Mouse (Mus musculus): ENCODE measurements around the gene Pcyt2. TPM values are rescaled to one million over a fixed set of nuclear protein-coding genes. Genes with fewer than 3 reads are reported as not detected.

The Pcyt2 gene
- total RNA-seq, 2 experiments from 2014 or later: 48.2 to 54.6 TPM

DNA sequence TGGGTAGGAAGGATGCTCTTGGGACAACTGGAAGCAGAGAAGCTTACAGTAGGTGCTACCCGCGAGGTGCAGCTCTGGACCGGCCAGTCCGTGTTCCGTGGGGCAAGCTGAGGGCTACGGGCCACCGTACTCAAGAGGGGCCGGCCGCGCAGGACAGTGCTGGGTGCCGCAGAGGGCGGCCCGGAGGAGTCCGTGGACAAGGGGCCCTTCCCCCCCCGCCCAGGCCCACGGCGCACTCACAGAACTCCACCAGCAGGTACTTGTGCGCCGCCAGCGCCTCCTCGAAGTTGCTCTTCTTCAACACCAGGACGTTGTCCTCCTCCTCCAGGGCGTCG lies 45.4 kb downstream of the Pcyt2 start:
- intact Hi-C loops (cut with DNase I): no loop called here
- no peak for DNase-seq

GRCm38 (mm10) chr11:120571754-120572416 lies 45.9 kb downstream of the Pcyt2 start:
- intact Hi-C loops (cut with DNase I): loop anchor here (2.0 kb wide), 2 partner anchors 21 to 57 kb away; partner anchors contain the start of gene Ppp1r27
- no peak for DNase-seq

DNA sequence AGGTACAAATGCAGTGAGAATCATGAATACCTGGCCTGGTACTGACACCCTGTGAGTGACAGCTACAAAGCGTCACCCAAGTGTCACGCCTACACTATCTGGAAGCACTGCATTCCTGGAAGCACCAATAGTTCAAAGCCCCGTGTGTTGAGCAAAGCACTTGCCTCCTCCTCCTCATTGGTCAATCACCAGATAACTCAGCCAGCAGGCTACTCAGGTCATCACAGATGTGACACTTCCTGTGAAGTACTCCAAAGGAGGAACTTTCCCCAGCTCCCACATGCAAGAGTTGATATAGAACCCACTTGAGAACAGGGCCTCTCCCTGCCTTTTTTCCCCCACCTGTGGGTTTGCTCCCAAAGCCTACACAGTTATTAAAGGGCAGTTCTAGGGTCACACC lies 46.6 kb downstream of the Pcyt2 start:
- intact Hi-C loops (cut with DNase I): loop anchor here (2.0 kb wide), 2 partner anchors 20 to 56 kb away; partner anchors contain the start of gene Ppp1r27
- no peak for DNase-seq

DNA sequence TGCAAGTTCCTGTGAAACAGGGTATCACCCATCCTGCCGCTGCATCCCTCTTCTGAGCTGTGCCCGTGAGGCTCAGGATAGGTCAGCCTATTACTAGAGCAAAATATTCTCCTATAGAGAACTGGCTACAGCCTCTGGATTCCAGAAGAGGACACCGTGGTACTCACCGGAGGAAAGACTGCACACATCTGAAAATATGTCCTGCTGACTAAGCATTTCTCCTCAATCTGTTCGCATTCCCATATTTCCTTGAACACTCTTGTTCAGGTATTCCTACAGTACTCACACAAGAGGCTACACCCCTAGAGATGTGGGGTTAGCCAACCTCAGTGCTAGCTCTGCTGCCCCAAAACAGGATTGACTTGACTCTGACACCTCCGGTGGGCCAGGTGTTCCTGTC lies 49.4 kb downstream of the Pcyt2 start:
- no peak for DNase-seq
- intact Hi-C loops (cut with DNase I): no loop called here

DNA sequence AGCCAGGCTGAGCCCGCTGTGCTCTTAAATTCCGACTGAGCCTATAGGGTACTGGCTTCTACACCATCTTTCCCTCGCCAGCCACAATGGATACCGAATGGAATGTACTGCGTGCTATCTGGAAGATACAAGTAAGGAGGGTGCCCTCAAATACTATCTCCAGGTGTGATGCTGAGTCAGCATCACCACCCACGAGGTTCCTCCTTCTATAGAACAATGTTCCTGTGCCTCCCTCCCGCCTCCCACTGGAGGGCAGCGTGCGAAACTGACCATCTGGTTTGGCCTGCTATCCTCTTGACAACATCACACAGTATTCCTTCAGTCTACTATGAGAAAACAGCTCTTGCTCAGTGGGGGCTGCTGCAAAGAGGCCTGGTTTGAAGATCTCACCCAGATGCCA lies 52.6 kb downstream of the Pcyt2 start:
- no peak for DNase-seq
- intact Hi-C loops (cut with DNase I): no loop called here

GRCm38 (mm10) chr11:120562949-120563348 lies 54.8 kb downstream of the Pcyt2 start:
- DNase-seq: no peak
- intact Hi-C loops (cut with DNase I): no loop called here

DNA sequence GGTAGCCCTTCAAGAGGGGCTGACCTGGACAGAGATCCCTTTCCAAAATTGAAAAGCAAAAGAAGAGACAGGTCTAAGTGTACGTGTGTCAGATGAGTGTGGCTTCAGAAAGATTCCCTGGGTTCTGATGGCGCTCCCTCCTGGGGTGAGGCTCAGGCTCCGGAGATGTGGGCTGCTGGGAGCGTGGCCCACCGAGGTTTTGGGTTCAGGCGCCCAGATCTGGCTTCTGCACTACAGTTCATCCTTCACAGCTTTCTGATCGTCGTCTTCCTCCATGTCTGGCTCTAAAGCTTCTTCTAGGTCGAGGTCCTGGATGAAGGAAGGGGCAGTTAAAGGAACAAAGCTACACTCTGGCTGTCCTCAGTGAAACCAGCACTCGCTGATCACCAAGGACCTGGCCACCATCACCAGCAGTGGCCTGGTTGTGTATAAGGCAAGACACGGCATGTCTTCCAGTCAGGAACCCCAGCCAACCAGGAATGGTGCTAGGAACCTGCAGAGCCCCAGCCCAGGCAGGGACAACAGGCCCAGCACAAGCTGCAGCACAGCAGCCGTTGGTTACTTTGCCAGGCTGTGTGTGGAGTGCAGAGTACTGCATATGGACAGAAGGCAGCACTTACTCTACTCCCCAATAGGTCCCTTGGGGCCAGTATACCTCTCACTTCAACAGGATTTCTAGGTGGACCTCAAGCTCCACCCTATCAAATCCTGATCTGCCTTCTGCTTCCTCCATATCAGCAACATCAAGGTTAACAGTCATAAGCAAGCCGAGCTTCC lies 56.6 kb downstream of the Pcyt2 start:
- intact Hi-C loops (cut with DNase I): no loop called here
- DNase-seq: no peak

Small RNAs within 50 kb of the gene (microRNA-seq; reads per million reads assigned to microRNA genes)
- gene Mir6936 (ENCODE audit: borderline number of aligned reads in 2 of 2): 0 to 0.67 reads per million in 2 experiments

Other genes with a start within 250 kb of the Pcyt2 start
- gene Faap100, start 239.2 kb downstream of the Pcyt2 start, total RNA-seq (2021): 10 to 100 TPM; 13.8 to 15.4 TPM
- 10 to 100 TPM; 60.4 to 62.2 TPM for gene Nploc4, start 180.2 kb downstream of the Pcyt2 start, total RNA-seq (2021)
- gene Tspan10, start 175.3 kb downstream of the Pcyt2 start, total RNA-seq (2021): 1 to 10 TPM in 1 of 2 experiments, under 1 TPM in 1; 0.35 to 1.2 TPM
- under 1 TPM in 1 of 2 experiments, not detected in 1; 0.75 TPM for gene Pde6g, start 164.4 kb downstream of the Pcyt2 start, total RNA-seq (2021)
- 10 to 100 TPM; 54.1 to 61.4 TPM for gene Oxld1, start 159.9 kb downstream of the Pcyt2 start, total RNA-seq (2021)
- gene Ccdc137, start 159.8 kb downstream of the Pcyt2 start, total RNA-seq (2021): 1 to 10 TPM; 5.9 to 6.4 TPM
- 10 to 100 TPM in 1 of 2 experiments, 1 to 10 TPM in 1; 8.6 to 12.2 TPM for gene Arl16, start 150.3 kb downstream of the Pcyt2 start, total RNA-seq (2021)
- gene Mrpl12, start 133.3 kb downstream of the Pcyt2 start, total RNA-seq (2021): 100 to 1,000 TPM; 222 to 245 TPM
- gene Slc25a10, start 126.1 kb downstream of the Pcyt2 start, total RNA-seq (2021): 10 to 100 TPM; 13.4 to 15.0 TPM
- gene Gcgr, start 87.2 kb downstream of the Pcyt2 start, total RNA-seq (2021): 1 to 10 TPM in 1 of 2 experiments, under 1 TPM in 1; 0.80 to 1.2 TPM
- gene Mcrip1, start 68.2 kb downstream of the Pcyt2 start, total RNA-seq (2021): 10 to 100 TPM; 43.1 to 43.7 TPM
- gene Ppp1r27, start 66.8 kb downstream of the Pcyt2 start, total RNA-seq (2021): under 1 TPM in 1 of 2 experiments, not detected in 1; 0.67 TPM
- 100 to 1,000 TPM; 252 to 258 TPM for gene P4hb, start 44.7 kb downstream of the Pcyt2 start, total RNA-seq (2021)
- 100 to 1,000 TPM; 147 to 150 TPM for gene Arhgdia, start 36.3 kb downstream of the Pcyt2 start, total RNA-seq (2021)
- 10 to 100 TPM; 46.4 to 47.8 TPM for gene Alyref, start 19.6 kb downstream of the Pcyt2 start, total RNA-seq (2021)
- gene Anapc11, start 19.5 kb downstream of the Pcyt2 start, total RNA-seq (2021): 10 to 100 TPM; 75.6 to 87.1 TPM
- not detected for gene Npb, start 9.5 kb downstream of the Pcyt2 start, total RNA-seq (2021)
- 10 to 100 TPM; 10.0 to 10.1 TPM for gene Sirt7, start 7.3 kb upstream of the Pcyt2 start, total RNA-seq (2021)
- 10 to 100 TPM; 39.3 to 43.8 TPM for gene Mafg, start 15.7 kb upstream of the Pcyt2 start, total RNA-seq (2021)
- 1 to 10 TPM; 1.2 to 1.3 TPM for gene Pycr1, start 25.8 kb upstream of the Pcyt2 start, total RNA-seq (2021)
- 10 to 100 TPM; 76.1 to 78.1 TPM for gene Myadml2, start 30.2 kb upstream of the Pcyt2 start, total RNA-seq (2021)
- not detected for gene Notum, start 43.2 kb upstream of the Pcyt2 start, total RNA-seq (2021)
- 10 to 100 TPM; 42.2 to 43.0 TPM for gene Aspscr1, start 55.0 kb upstream of the Pcyt2 start, total RNA-seq (2021)
- gene Cenpx, start 95.8 kb upstream of the Pcyt2 start, total RNA-seq (2021): 10 to 100 TPM; 33.1 to 38.3 TPM
- gene Lrrc45, start 96.0 kb upstream of the Pcyt2 start, total RNA-seq (2021): 1 to 10 TPM; 5.3 to 7.0 TPM
- 1 to 10 TPM in 1 of 2 experiments, under 1 TPM in 1; 0.36 to 1.6 TPM for gene Rac3, start 103.5 kb upstream of the Pcyt2 start, total RNA-seq (2021)
- 10 to 100 TPM in 1 of 2 experiments, 1 to 10 TPM in 1; 9.2 to 12.0 TPM for gene Dcxr, start 109.3 kb upstream of the Pcyt2 start, total RNA-seq (2021)
- 10 to 100 TPM; 14.4 to 19.7 TPM for gene Cbr2, start 114.2 kb upstream of the Pcyt2 start, total RNA-seq (2021)
- gene Hmga1b, start 144.9 kb upstream of the Pcyt2 start, total RNA-seq (2021): 10 to 100 TPM; 22.1 to 34.1 TPM
- gene Rfng, start 166.3 kb upstream of the Pcyt2 start, total RNA-seq (2021): 10 to 100 TPM; 11.2 to 13.3 TPM
- 10 to 100 TPM; 54.6 to 58.4 TPM for gene Gps1, start 166.3 kb upstream of the Pcyt2 start, total RNA-seq (2021)
- 10 to 100 TPM; 25.0 to 29.0 TPM for gene Dus1l, start 178.5 kb upstream of the Pcyt2 start, total RNA-seq (2021)
- 10 to 100 TPM; 17.3 to 65.9 TPM for gene Fasn, start 206.6 kb upstream of the Pcyt2 start, total RNA-seq (2021)

All from heart, postnatal 36 days (tissue).